Mouse (Mus musculus): Measurements from ENCODE around the gene Adamts17. TPM values are rescaled to one million over a fixed set of nuclear protein-coding genes. Genes with fewer than 3 reads are reported as not detected.

Gene Adamts17
- total and polyA plus RNA-seq, 3 experiments = 0.33 to 0.42 TPM; not detected in 1

- H3K9me3 ChIP-seq (replicated peaks; ENCODE audit: insufficient read depth, low read length) = no peaks in the 10 kb centered on the region
- H3K4me1 ChIP-seq (ENCODE audit: control insufficient read depth in 1 of 2, insufficient read depth in 2 of 2, low read length in 2 of 2) = no peaks in the 10 kb centered on the region
- H3K36me3 ChIP-seq (ENCODE audit: control insufficient read depth in 1 of 2, insufficient read depth in 2 of 2, low read length in 2 of 2) = no peaks in the 10 kb centered on the region
- no peaks in the 10 kb centered on the region for H3K27me3 ChIP-seq (ENCODE audit: control insufficient read depth in 1 of 2, insufficient read depth in 2 of 2, low read length in 2 of 2)
- no peaks in the 10 kb centered on the region for H3K79me2 ChIP-seq (ENCODE audit: control insufficient read depth, insufficient read depth, low read length, poor library complexity)
- no peak overlapping the region for H3K27ac ChIP-seq (ENCODE audit: control insufficient read depth, low read depth, low read length)
- no peak overlapping the region for H3K9ac ChIP-seq (ENCODE audit: control insufficient read depth, low read depth, low read length, poor library complexity, severe bottlenecking)
- TF ChIP-seq NELFE (IDR thresholded peaks at IDR 0.05; ENCODE audit: low read depth, low read length) (no peak), POLR2AphosphoS2 (IDR thresholded peaks at IDR 0.05; ENCODE audit: low read length) (no peak), MAFK (IDR thresholded peaks at IDR 0.05; ENCODE audit: borderline replicate concordance, low read depth, low read length) (no peak), GATA1 (IDR thresholded peaks at IDR 0.05; ENCODE audit: low read depth, low read length) (no peak), ELF1 (IDR thresholded peaks at IDR 0.05; ENCODE audit: low read depth, low read length) (no peak), NRF1 (IDR thresholded peaks at IDR 0.05; ENCODE audit: insufficient read depth, low read depth, low read length, poor library complexity, severe bottlenecking) (no peak), ETS1 (IDR thresholded peaks at IDR 0.05; ENCODE audit: low read depth, low read length) (no peak), ZMIZ1 (IDR thresholded peaks at IDR 0.05; ENCODE audit: low read depth, low read length) (no peak), RCOR1 (IDR thresholded peaks at IDR 0.05; ENCODE audit: low read depth, low read length) (no peak), CTCF (IDR thresholded peaks at IDR 0.05 in 2 of 3, conservative IDR thresholded peaks at IDR 0.05 in 1 of 3; ENCODE audit: control insufficient read depth in 1 of 3, insufficient read depth in 1 of 3, low read depth in 2 of 3, low read length in 3 of 3, poor library complexity in 1 of 3, severe bottlenecking in 1 of 3) (no peak), GABPA (IDR thresholded peaks at IDR 0.05; ENCODE audit: low read depth, low read length) (no peak), POLR2A (IDR thresholded peaks at IDR 0.05; ENCODE audit: control insufficient read depth in 1 of 2, insufficient read depth in 1 of 2, low read depth in 1 of 2, low read length in 2 of 2, poor library complexity in 1 of 2) (no peak), SIN3A (IDR thresholded peaks at IDR 0.05; ENCODE audit: low read length) (no peak), MAZ (IDR thresholded peaks at IDR 0.05; ENCODE audit: low read depth, low read length) (no peak), UBTF (IDR thresholded peaks at IDR 0.05; ENCODE audit: borderline replicate concordance, insufficient read depth, low read depth, low read length) (no peak), CHD2 (IDR thresholded peaks at IDR 0.05; ENCODE audit: low read length) (no peak), JUND (IDR thresholded peaks at IDR 0.05; ENCODE audit: low read depth, low read length) (no peak), HCFC1 (IDR thresholded peaks at IDR 0.05; ENCODE audit: low read depth, low read length) (no peak), USF2 (IDR thresholded peaks at IDR 0.05; ENCODE audit: borderline replicate concordance in 1 of 2, insufficient read depth in 1 of 2, low read depth in 1 of 2, low read length in 2 of 2) (no peak), TBP (IDR thresholded peaks at IDR 0.05; ENCODE audit: low read depth, low read length) (no peak)
- no peak for DNase-seq (ENCODE audit: low read depth, low spot score)
- H3K4me3 ChIP-seq (ENCODE audit: control insufficient read depth in 1 of 2, insufficient read depth in 1 of 2, low read depth in 2 of 2, low read length in 2 of 2) = no peak overlapping the region
These were observed 73.3 kb downstream of the Adamts17 start for GRCm38 (mm10) chr7:66912866-66913265.

GRCm38 (mm10) chr7:66923595-66923994, 84.1 kb downstream of the Adamts17 start:
- no peaks in the 10 kb centered on the region for H3K4me1 ChIP-seq (ENCODE audit: control insufficient read depth in 1 of 2, insufficient read depth in 2 of 2, low read length in 2 of 2)
- H3K27me3 ChIP-seq (ENCODE audit: control insufficient read depth in 1 of 2, insufficient read depth in 2 of 2, low read length in 2 of 2) = no peaks in the 10 kb centered on the region
- H3K4me3 ChIP-seq (ENCODE audit: control insufficient read depth in 1 of 2, insufficient read depth in 1 of 2, low read depth in 2 of 2, low read length in 2 of 2) = no peak overlapping the region

More at GRCm38 (mm10) chr7:66923595-66923994, 84.1 kb downstream of the Adamts17 start:
- no peaks in the 10 kb centered on the region for H3K36me3 ChIP-seq (ENCODE audit: control insufficient read depth in 1 of 2, insufficient read depth in 2 of 2, low read length in 2 of 2)
- no peak for DNase-seq (ENCODE audit: low read depth, low spot score)
- H3K9me3 ChIP-seq (replicated peaks; ENCODE audit: insufficient read depth, low read length) = no peaks in the 10 kb centered on the region
- H3K79me2 ChIP-seq (ENCODE audit: control insufficient read depth, insufficient read depth, low read length, poor library complexity) = no peaks in the 10 kb centered on the region
- H3K9ac ChIP-seq (ENCODE audit: control insufficient read depth, low read depth, low read length, poor library complexity, severe bottlenecking) = no peak overlapping the region
- TF ChIP-seq MAZ (IDR thresholded peaks at IDR 0.05; ENCODE audit: low read depth, low read length) (no peak), POLR2AphosphoS5 (IDR thresholded peaks at IDR 0.05; ENCODE audit: borderline replicate concordance, low read depth, low read length) (no peak), USF2 (IDR thresholded peaks at IDR 0.05; ENCODE audit: borderline replicate concordance in 1 of 2, insufficient read depth in 1 of 2, low read depth in 1 of 2, low read length in 2 of 2) (no peak), ZKSCAN1 (IDR thresholded peaks at IDR 0.05; ENCODE audit: low read depth, low read length) (no peak), CHD2 (IDR thresholded peaks at IDR 0.05; ENCODE audit: low read length) (no peak), NELFE (IDR thresholded peaks at IDR 0.05; ENCODE audit: low read depth, low read length) (no peak), MAFK (IDR thresholded peaks at IDR 0.05; ENCODE audit: borderline replicate concordance, low read depth, low read length) (no peak), JUND (IDR thresholded peaks at IDR 0.05; ENCODE audit: low read depth, low read length) (no peak)
- H3K27ac ChIP-seq (ENCODE audit: control insufficient read depth, low read depth, low read length) = no peak overlapping the region

Measured in MEL (cell line).